ENCODE assay signal across 19 mouse cellular contexts in the genomic region with DNA sequence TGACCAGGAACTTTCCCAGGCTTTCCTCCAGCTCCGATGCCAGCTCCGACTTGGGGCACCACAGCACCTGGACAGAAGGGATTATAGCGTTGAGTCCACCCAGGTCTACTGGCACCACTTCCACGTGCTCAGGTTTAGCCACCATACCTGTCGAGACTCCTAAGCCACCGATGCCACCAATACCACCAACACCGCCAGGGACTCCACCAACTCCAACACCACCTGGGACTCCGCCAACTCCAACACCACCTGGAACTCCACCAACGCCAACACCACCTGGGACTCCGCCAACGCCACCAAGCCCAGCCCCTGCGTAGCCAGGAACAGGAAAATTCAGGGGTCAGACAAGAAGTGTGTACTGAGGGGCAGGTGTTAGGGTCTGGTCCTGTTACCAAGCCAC. TPM values are rescaled to one million over a fixed set of nuclear protein-coding genes. Genes with fewer than 3 reads are reported as not detected.
"Had no signal": no experiment of that assay in that cellular context is flagged by ENCODE, and none has a peak within 500 bp of the region (broad histone marks: within the 10 kb centered on the region; RNA-seq: fewer than 3 reads in every experiment).

No protein-coding gene starts in this region.

- H3K4me3 ChIP-seq: lung, embryonic 15.5 days; megakaryocyte, embryonic 14.5 days; midbrain, embryonic 13.5 days; midbrain, embryonic 15.5 days; myocyte; neural tube, embryonic 12.5 days; stomach, embryonic 15.5 days had no signal

- H3K4me1 ChIP-seq: lung, embryonic 15.5 days; midbrain, embryonic 13.5 days; midbrain, embryonic 15.5 days; neural tube, embryonic 12.5 days; stomach, embryonic 15.5 days had no signal

- DNase-seq: liver, postnatal 0 days; lung, adult 2 months; lung, postnatal 14 days; lung, postnatal 36 days; right cerebral cortex, postnatal 14 days; thymus, adult 2 months; thymus, postnatal 25 days; thymus, postnatal 4 days had no signal

- H3K4me2 ChIP-seq: lung, embryonic 15.5 days; midbrain, embryonic 11.5 days; midbrain, embryonic 13.5 days; midbrain, embryonic 15.5 days; neural tube, embryonic 12.5 days; stomach, embryonic 15.5 days had no signal

- H3K9me3 ChIP-seq: lung, embryonic 15.5 days; megakaryocyte, embryonic 14.5 days; midbrain, embryonic 13.5 days; midbrain, embryonic 15.5 days; neural tube, embryonic 12.5 days; stomach, embryonic 15.5 days had no signal

- H3K9ac ChIP-seq: liver, postnatal 0 days; lung, embryonic 15.5 days; midbrain, embryonic 13.5 days; midbrain, embryonic 15.5 days; neural tube, embryonic 12.5 days; stomach, embryonic 15.5 days had no signal

- H3K27ac ChIP-seq: lung, embryonic 15.5 days; macrophage; midbrain, embryonic 13.5 days; midbrain, embryonic 15.5 days; neural tube, embryonic 12.5 days; stomach, embryonic 15.5 days; stomach, postnatal 0 days had no signal

- H3K27me3 ChIP-seq: lung, embryonic 15.5 days; midbrain, embryonic 13.5 days; midbrain, embryonic 15.5 days; neural tube, embryonic 12.5 days; stomach, embryonic 15.5 days had no signal

- ATAC-seq: liver, postnatal 0 days; lung, postnatal 0 days; midbrain, embryonic 13.5 days; midbrain, embryonic 15.5 days had no signal

- H3K36me3 ChIP-seq: midbrain, embryonic 13.5 days; midbrain, embryonic 15.5 days; neural tube, embryonic 12.5 days; stomach, embryonic 15.5 days had no signal

RNA-seq across cellular contexts. Expression of a gene that starts 18.0 kb away (rescaled TPM):
- polyA plus RNA-seq: macrophage had no signal
